ENCODE assay signal across 8 mouse cellular contexts in the genomic region with DNA sequence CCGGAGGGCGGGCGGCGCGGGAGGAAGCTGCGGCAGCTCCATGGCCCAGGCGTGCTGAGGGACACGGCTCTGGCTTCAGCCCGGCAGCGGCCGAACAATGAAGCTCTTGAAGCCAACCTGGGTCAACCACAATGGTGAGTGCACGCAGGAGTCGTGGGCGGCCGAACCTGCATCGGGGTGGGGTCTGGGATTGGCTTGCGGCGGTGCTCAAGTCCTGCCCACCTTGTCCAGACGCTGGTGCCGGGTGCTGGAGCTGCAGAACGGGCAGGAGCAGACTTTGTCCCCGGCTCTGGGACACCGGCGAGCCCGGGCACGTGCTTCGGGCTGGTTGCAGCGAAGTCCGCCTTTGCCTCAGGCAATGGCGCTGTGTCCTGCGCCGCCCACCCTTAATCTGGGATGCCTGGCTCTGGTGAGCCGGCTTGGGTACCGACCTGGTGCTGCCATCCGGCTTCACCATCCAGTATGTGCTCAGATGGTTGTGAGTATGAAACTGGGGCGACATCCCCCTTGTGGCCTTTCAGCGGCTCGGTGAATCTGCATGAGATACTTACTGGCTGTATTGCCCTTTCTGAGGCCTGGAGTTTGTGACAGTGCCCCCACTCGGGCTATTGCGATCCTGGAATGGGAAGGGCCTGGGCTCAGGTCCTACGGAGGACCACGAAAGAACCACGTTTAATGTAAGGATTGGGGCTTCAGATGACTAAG. TPM values are rescaled to one million over a fixed set of nuclear protein-coding genes. Genes with fewer than 3 reads are reported as not detected.
A peak's percentile ranks its signal among the peaks of the same experiment; 100 is the strongest.
DNase-seq lines count a peak whose midpoint lies in the region; ATAC-seq lines count a peak whose summit lies in the region.

No protein-coding gene starts in this region.

- H3K4me2 ChIP-seq in intestine, embryonic 15.5 days (replicated peaks), result peak overlapping the region; percentile 85

- peak overlapping the region; percentile 96 for H3K27ac ChIP-seq in intestine, embryonic 15.5 days
- peak overlapping the region; percentile 97 for H3K27ac ChIP-seq in midbrain, embryonic 10.5 days (replicated peaks)

- H3K4me3 ChIP-seq in intestine, embryonic 15.5 days (replicated peaks), result peak overlapping the region; percentile 98
- peak overlapping the region; percentile 97 for H3K4me3 ChIP-seq in midbrain, embryonic 10.5 days

- peaks cover 8% of the 10 kb centered on the region; the same call in 1 of the 2 replicates for H3K36me3 ChIP-seq in intestine, embryonic 15.5 days
- H3K36me3 ChIP-seq in midbrain, embryonic 10.5 days, result peaks cover 63% of the 10 kb centered on the region

- intact Hi-C loops in left cerebral cortex, postnatal 4 days (cut with DNase I), result no loop called here

- peak; percentile 48 for ATAC-seq in intestine, embryonic 15.5 days

- under 1% methylated on average over 43 of the region's 43 CpGs for WGBS in intestine, embryonic 15.5 days
- under 1% methylated on average over 43 of the region's 43 CpGs for WGBS in midbrain, embryonic 10.5 days

- H3K4me1 ChIP-seq in intestine, embryonic 15.5 days (replicated peaks), result no peaks in the 10 kb centered on the region
- peaks cover 10% of the 10 kb centered on the region for H3K4me1 ChIP-seq in midbrain, embryonic 10.5 days

- no peaks in the 10 kb centered on the region for H3K27me3 ChIP-seq in intestine, embryonic 15.5 days (replicated peaks)
- H3K27me3 ChIP-seq in midbrain, embryonic 10.5 days (ENCODE audit: low read depth, poor library complexity, severe bottlenecking), result no peaks in the 10 kb centered on the region

- peak overlapping the region; percentile 87 for H3K9ac ChIP-seq in intestine, embryonic 15.5 days

- DNase-seq in gastrocnemius, adult 18-20 months (ENCODE audit: low spot score), result peak; percentile 15
- no peak for DNase-seq in gastrocnemius, adult 8-10 months (ENCODE audit: low spot score in 2 of 2)
- peak; percentile 83 for DNase-seq in embryo, embryonic 10.5 days (ENCODE audit: low spot score)
- DNase-seq in gastrocnemius, postnatal 25 days, result peak; percentile 27
- peak; percentile 76 for DNase-seq in left cerebral cortex, postnatal 4 days
- DNase-seq in midbrain, embryonic 10.5 days (ENCODE audit: low spot score), result peak; percentile 81
- DNase-seq in right cerebral cortex, postnatal 4 days, result peak; percentile 42

- H3K9me3 ChIP-seq in intestine, embryonic 15.5 days, result no peaks in the 10 kb centered on the region
- 0 out of 2 replicates have a peak, but pooled peaks cover under 1% of the 10 kb centered on the region for H3K9me3 ChIP-seq in midbrain, embryonic 10.5 days (replicated peaks)

RNA-seq across cellular contexts. Expression of a gene that starts 0.7 kb away (rescaled TPM):
- total RNA-seq in gastrocnemius, adult 18-20 months (2021), result 10 to 100 TPM; 19.2 to 28.5 TPM
- 10 to 100 TPM; 22.3 to 40.6 (median 27.0) TPM for total RNA-seq in gastrocnemius, adult 8-10 months (2022)
- 10 to 100 TPM; 19.0 to 20.2 TPM for total RNA-seq in gastrocnemius, postnatal 25 days (2021)
- 12.3 and 12.4 TPM in 2 replicates for polyA plus RNA-seq in intestine, embryonic 15.5 days (2015; fragmentation: Nextera tagmentation; extraction: Ambion mirVana)
- 100 to 1,000 TPM; 133 to 134 TPM for total RNA-seq in left cerebral cortex, postnatal 4 days (2021)
- polyA plus RNA-seq in midbrain, embryonic 10.5 days (2016; fragmentation: Nextera tagmentation; extraction: Ambion mirVana), result 21.2 and 24.8 TPM in 2 replicates

RNA-seq across cellular contexts. Expression of a gene that starts 0.9 kb away (rescaled TPM):
- 10 to 100 TPM; 42.6 to 46.6 TPM for total RNA-seq in gastrocnemius, adult 18-20 months (2021)
- 10 to 100 TPM; 35.2 to 43.2 (median 39.6) TPM for total RNA-seq in gastrocnemius, adult 8-10 months (2022)
- total RNA-seq in gastrocnemius, postnatal 25 days (2021), result 10 to 100 TPM; 42.8 to 45.5 TPM
- polyA plus RNA-seq in intestine, embryonic 15.5 days (2015; fragmentation: Nextera tagmentation; extraction: Ambion mirVana), result 97.9 and 98.4 TPM in 2 replicates
- total RNA-seq in left cerebral cortex, postnatal 4 days (2021), result 10 to 100 TPM; 42.9 to 45.7 TPM
- polyA plus RNA-seq in midbrain, embryonic 10.5 days (2016; fragmentation: Nextera tagmentation; extraction: Ambion mirVana), result 126 and 136 TPM in 2 replicates

RNA-seq across cellular contexts. Expression of a gene that starts 41.2 kb away (rescaled TPM):
- total RNA-seq in gastrocnemius, adult 18-20 months (2021), result 1 to 10 TPM in 1 of 2 experiments, under 1 TPM in 1; 0.38 to 1.7 TPM
- 1 to 10 TPM in 1 of 4 experiments, under 1 TPM in 1, not detected in 2; 0.48 to 3.1 TPM for total RNA-seq in gastrocnemius, adult 8-10 months (2022)
- total RNA-seq in gastrocnemius, postnatal 25 days (2021), result 1 to 10 TPM; 1.3 to 2.3 TPM
- polyA plus RNA-seq in intestine, embryonic 15.5 days (2015; fragmentation: Nextera tagmentation; extraction: Ambion mirVana), result not detected in 2 replicates
- total RNA-seq in left cerebral cortex, postnatal 4 days (2021), result 10 to 100 TPM in 1 of 2 experiments, 1 to 10 TPM in 1; 8.9 to 14.3 TPM
- not detected in 2 replicates for polyA plus RNA-seq in midbrain, embryonic 10.5 days (2016; fragmentation: Nextera tagmentation; extraction: Ambion mirVana)

RNA-seq across cellular contexts. Expression of a gene that starts 41.2 kb away (rescaled TPM):
- 10 to 100 TPM; 20.1 to 21.4 TPM for total RNA-seq in gastrocnemius, adult 18-20 months (2021)
- 10 to 100 TPM; 15.7 to 19.6 (median 17.1) TPM for total RNA-seq in gastrocnemius, adult 8-10 months (2022)
- 10 to 100 TPM; 17.3 to 17.8 TPM for total RNA-seq in gastrocnemius, postnatal 25 days (2021)
- 38.6 and 53.7 TPM in 2 replicates for polyA plus RNA-seq in intestine, embryonic 15.5 days (2015; fragmentation: Nextera tagmentation; extraction: Ambion mirVana)
- 10 to 100 TPM; 20.2 to 21.9 TPM for total RNA-seq in left cerebral cortex, postnatal 4 days (2021)
- polyA plus RNA-seq in midbrain, embryonic 10.5 days (2016; fragmentation: Nextera tagmentation; extraction: Ambion mirVana), result 25.7 and 26.6 TPM in 2 replicates

Comparison
In these comparisons a context has a peak if more than half of its experiments do, and no peak if none do; other contexts are left out.
1. DNase-seq: peak in gastrocnemius, adult 18-20 months (single experiment), embryo, embryonic 10.5 days (single experiment), gastrocnemius, postnatal 25 days (single experiment), left cerebral cortex, postnatal 4 days (single experiment), midbrain, embryonic 10.5 days (single experiment) and right cerebral cortex, postnatal 4 days (single experiment); none in gastrocnemius, adult 8-10 months (0 of 2).